Mouse (Mus musculus) lung, postnatal 0 days (tissue): ENCODE data around the gene Asb5.

ENCODE experiments used
- CTCF ChIP-seq: IDR thresholded peaks from 2 replicates; pipeline ENCODE4 v1.5.1; 2016; ENCODE audit warnings: antibody characterized with exemption, mild to moderate bottlenecking
- EP300 ChIP-seq: IDR thresholded peaks from 2 replicates; pipeline ENCODE4 v1.6.1; 2016; ENCODE audit warnings: antibody characterized with exemption, mild to moderate bottlenecking, control low read depth

DNA sequence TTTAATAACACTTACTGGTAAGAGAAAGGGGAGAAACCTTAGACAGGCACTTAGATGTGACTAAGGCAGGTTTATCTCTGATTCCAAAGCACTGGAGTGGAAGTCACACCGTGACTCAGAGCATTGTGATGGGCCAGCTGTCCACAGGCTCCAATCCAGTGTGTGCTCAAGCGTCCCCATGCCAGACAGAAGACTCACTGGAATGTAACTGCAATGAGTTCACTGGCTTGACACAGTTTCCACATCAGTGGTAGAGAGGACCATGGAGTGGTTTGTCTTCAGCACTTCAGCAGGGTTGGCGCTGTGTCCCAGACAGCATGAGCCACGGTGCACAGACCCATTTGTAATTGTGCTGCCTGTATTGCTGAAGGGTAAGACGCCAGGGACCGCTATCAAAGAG, 19.0 kb downstream of the Asb5 start:
- TF ChIP-seq CTCF (no peak), EP300 (no peak)
